Mouse (Mus musculus): ENCODE measurements at regions not wholly inside any gene's neighbourhood (a gene's known extent, or its start where the extent isn't known, plus 50 kb on each side); places are given as distances from the start of the nearest gene placed in this dataset.

DNA sequence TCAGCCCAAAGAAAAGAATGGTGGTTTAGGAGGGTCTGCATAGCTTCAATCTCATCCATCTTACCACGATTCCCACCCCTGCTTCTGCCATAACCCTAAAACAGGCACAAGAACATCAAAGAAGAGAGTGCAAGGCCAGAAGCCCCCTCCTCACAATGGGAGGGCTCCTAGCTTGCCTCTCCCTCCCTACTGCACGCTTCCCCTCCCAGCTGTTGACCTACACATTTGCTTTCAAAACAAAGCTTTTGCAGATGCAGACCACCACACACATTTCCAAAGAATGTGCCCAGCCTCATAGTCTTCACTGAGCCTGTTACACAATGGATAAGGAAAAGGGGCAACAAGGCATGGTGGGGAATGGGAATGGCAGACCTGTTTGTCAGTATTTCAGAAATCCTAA lies 67.9 kb upstream of the Ndn start:
- TF ChIP-seq CTCF (IDR thresholded peaks at IDR 0.05; ENCODE audit: low read depth) (no peak), EP300 (IDR thresholded peaks at IDR 0.05; ENCODE audit: low read depth) (no peak)
